20 mouse cellular contexts compared by ENCODE assay signal in the genomic region with DNA sequence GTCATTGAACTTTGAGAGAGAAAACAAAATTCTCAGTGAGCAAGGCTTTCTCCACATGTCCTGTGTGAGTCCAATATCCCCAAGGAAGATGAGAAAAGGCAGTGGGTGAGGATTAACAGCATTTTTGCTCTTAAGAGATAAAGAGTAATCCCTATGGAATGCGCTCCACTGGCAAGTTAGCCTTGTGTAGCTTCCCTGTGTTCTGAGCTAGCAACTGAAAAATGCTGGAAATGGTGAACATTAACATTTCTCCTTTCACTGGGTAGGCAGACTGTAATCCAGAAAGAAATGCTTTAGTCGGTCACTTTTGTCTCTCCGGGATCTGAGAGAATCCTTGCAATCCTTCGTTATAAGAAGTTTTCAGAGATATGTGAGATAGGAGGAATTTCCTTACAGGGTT.
A peak's percentile ranks its signal among the peaks of the same experiment; 100 is the strongest.
DNase-seq lines count a peak whose midpoint lies in the region; ATAC-seq and TF ChIP-seq lines count a peak whose summit lies in the region.
"Had no signal": no experiment of that assay in that cellular context is flagged by ENCODE, and none has a peak within 500 bp of the region (broad histone marks: within the 10 kb centered on the region; RNA-seq: fewer than 3 reads in every experiment).

No protein-coding gene starts in this region.

- no peak for TF ChIP-seq POLR2A in embryonic fibroblast, embryonic 13.5 days (IDR thresholded peaks at IDR 0.05; ENCODE audit: low read depth, low read length)

- H3K4me3 ChIP-seq in lung, postnatal 0 days (ENCODE audit: low read depth, low read length) = no peak overlapping the region
- no peak overlapping the region for H3K4me3 ChIP-seq in embryonic fibroblast, embryonic 13.5 days (ENCODE audit: insufficient read depth, low read length)
- H3K4me3 ChIP-seq in forebrain, embryonic 13.5 days = no peak overlapping the region
- H3K4me3 ChIP-seq: embryonic facial prominence, embryonic 12.5 days; heart, embryonic 12.5 days; hindbrain, embryonic 13.5 days had no signal

- no peaks in the 10 kb centered on the region for H3K9me3 ChIP-seq in lung, postnatal 0 days (ENCODE audit: low read length)
- no peaks in the 10 kb centered on the region for H3K9me3 ChIP-seq in forebrain, embryonic 13.5 days (replicated peaks)
- H3K9me3 ChIP-seq: embryonic facial prominence, embryonic 12.5 days; heart, embryonic 12.5 days; hindbrain, embryonic 13.5 days had no signal

- H3K27me3 ChIP-seq in lung, postnatal 0 days (replicated peaks; ENCODE audit: insufficient read depth, low read length) = no peaks in the 10 kb centered on the region
- no peaks in the 10 kb centered on the region for H3K27me3 ChIP-seq in forebrain, embryonic 13.5 days
- H3K27me3 ChIP-seq: embryonic facial prominence, embryonic 12.5 days; heart, embryonic 12.5 days; hindbrain, embryonic 13.5 days had no signal

- TF ChIP-seq CTCF in lung, postnatal 0 days (IDR thresholded peaks at IDR 0.05) = no peak
- TF ChIP-seq CTCF in embryonic fibroblast, embryonic 13.5 days (IDR thresholded peaks at IDR 0.05; ENCODE audit: borderline replicate concordance, insufficient read depth, low read length) = no peak

- no peak for ATAC-seq in lung, postnatal 0 days
- no peak for ATAC-seq in forebrain, embryonic 13.5 days
- ATAC-seq: activated CD4-positive, CD25-positive, alpha-beta regulatory T cell, adult 4 months; forebrain, embryonic 14.5 days; hindbrain, postnatal 0 days had no signal

- no peak overlapping the region for H3K4me2 ChIP-seq in lung, postnatal 0 days (replicated peaks; ENCODE audit: low read depth, low read length)
- no peak overlapping the region for H3K4me2 ChIP-seq in forebrain, embryonic 13.5 days
- H3K4me2 ChIP-seq: embryonic facial prominence, embryonic 12.5 days; heart, embryonic 12.5 days; hindbrain, embryonic 13.5 days had no signal

- no peaks in the 10 kb centered on the region for H3K36me3 ChIP-seq in lung, postnatal 0 days (ENCODE audit: insufficient read depth, low read length)
- H3K36me3 ChIP-seq in forebrain, embryonic 13.5 days (ENCODE audit: poor library complexity, severe bottlenecking) = no peaks in the 10 kb centered on the region
- H3K36me3 ChIP-seq: embryonic facial prominence, embryonic 12.5 days; heart, embryonic 12.5 days; hindbrain, embryonic 13.5 days had no signal

- DNase-seq in heart, adult 11 months = peak; percentile 55
- no peak for DNase-seq in heart, postnatal 36 days
- DNase-seq in lung, postnatal 0 days (ENCODE audit: low spot score) = peak; percentile 21
- DNase-seq in lung, postnatal 14 days = no peak
- peak; percentile 65 for DNase-seq in Muller cell, postnatal 12 days (ENCODE audit: inconsistent ontology term)
- DNase-seq in frontal cortex, postnatal 14 days (ENCODE audit: low spot score in 2 of 2) = no peak
- DNase-seq: adrenal gland, postnatal 14 days; cerebellum, adult 18-20 months; cerebellum, adult 9-11 months; cerebellum, postnatal 36 days; gastrocnemius, postnatal 36 days; kidney, adult 18-20 months had no signal

- H3K4me1 ChIP-seq in lung, postnatal 0 days (ENCODE audit: insufficient read depth, low read depth, low read length) = no peaks in the 10 kb centered on the region
- H3K4me1 ChIP-seq in embryonic fibroblast, embryonic 13.5 days (ENCODE audit: control insufficient read depth, insufficient read depth, low read length) = peaks cover 6% of the 10 kb centered on the region
- H3K4me1 ChIP-seq in forebrain, embryonic 13.5 days = no peaks in the 10 kb centered on the region
- H3K4me1 ChIP-seq: embryonic facial prominence, embryonic 12.5 days; hindbrain, embryonic 13.5 days had no signal

- WGBS in lung, postnatal 0 days = 78% methylated on average over 4 of the region's 4 CpGs
- WGBS in forebrain, embryonic 13.5 days = 68% methylated on average over 4 of the region's 4 CpGs

- TF ChIP-seq EP300 in lung, postnatal 0 days (IDR thresholded peaks at IDR 0.05) = no peak

- no peak overlapping the region for H3K27ac ChIP-seq in lung, postnatal 0 days (ENCODE audit: low read length)
- H3K27ac ChIP-seq in embryonic fibroblast, embryonic 13.5 days (ENCODE audit: insufficient read depth, low read length) = peak overlapping the region; percentile 84
- H3K27ac ChIP-seq in forebrain, embryonic 13.5 days = no peak overlapping the region
- H3K27ac ChIP-seq: embryonic facial prominence, embryonic 12.5 days; hindbrain, embryonic 13.5 days; hindbrain, postnatal 0 days had no signal

- intact Hi-C loops in heart, postnatal 36 days (cut with DNase I) = no loop called here

- H3K9ac ChIP-seq in lung, postnatal 0 days (replicated peaks; ENCODE audit: low read depth) = no peak overlapping the region
- H3K9ac ChIP-seq in forebrain, embryonic 13.5 days = no peak overlapping the region
- H3K9ac ChIP-seq: embryonic facial prominence, embryonic 12.5 days; heart, embryonic 12.5 days; hindbrain, embryonic 13.5 days had no signal

Comparison
In these comparisons a context has a peak if more than half of its experiments do, and no peak if none do; other contexts are left out.
1. DNase-seq: peak in heart, adult 11 months (single experiment), lung, postnatal 0 days (single experiment) and Muller cell, postnatal 12 days (single experiment); none in heart, postnatal 36 days (0 of 2), lung, postnatal 14 days (single experiment) and frontal cortex, postnatal 14 days (0 of 2).